Mouse (Mus musculus) small intestine, adult 2 months (tissue): ENCODE measurements around the gene Dennd2d. TPM values are rescaled to one million over a fixed set of nuclear protein-coding genes. Genes with fewer than 3 reads are reported as not detected.

Experiments
- H3K27ac ChIP-seq: fragments of 200-500 bp; 2 replicates; pipeline ENCODE4 v1.5.1; 2012; ENCODE audit warnings: low read depth, low read length, control low read depth, inconsistent platforms; ENCODE audit not compliant: insufficient read depth
- H3K27me3 ChIP-seq: fragments of 200-500 bp; 2 replicates; pipeline ENCODE4 v1.6.1; 2012; ENCODE audit warnings: mild to moderate bottlenecking, moderate library complexity, low read length, inconsistent platforms; ENCODE audit not compliant: control insufficient read depth, insufficient read depth
- H3K36me3 ChIP-seq: fragments of 200-500 bp; 2 replicates; pipeline ENCODE4 v1.6.1; 2012; ENCODE audit warnings: mild to moderate bottlenecking, low read length, control low read depth, inconsistent platforms; ENCODE audit not compliant: control insufficient read depth, insufficient read depth
- H3K4me1 ChIP-seq: fragments of 200-500 bp; 2 replicates; pipeline ENCODE4 v1.6.1; 2012; ENCODE audit warnings: low read length, inconsistent platforms, mixed read lengths; ENCODE audit not compliant: control insufficient read depth, insufficient read depth, insufficient read length
- H3K4me3 ChIP-seq: fragments of 200-500 bp; 2 replicates; pipeline ENCODE4 v1.5.1; 2012; ENCODE audit warnings: low read depth, mild to moderate bottlenecking, control low read depth, inconsistent platforms, low read length, moderate library complexity
- CTCF ChIP-seq: fragments of 200-500 bp; IDR thresholded peaks from 2 replicates; pipeline ENCODE4 v1.5.1; 2012; ENCODE audit warnings: low read depth, mild to moderate bottlenecking, control low read depth, inconsistent platforms, low read length, moderate library complexity, mixed read lengths; ENCODE audit not compliant: insufficient replicate concordance, insufficient read length; ENCODE audit errors: extremely low read depth
- POLR2A ChIP-seq: fragments of 200-500 bp; IDR thresholded peaks from 2 replicates; pipeline ENCODE4 v1.6.1; 2012; ENCODE audit warnings: low read depth, mild to moderate bottlenecking, control low read depth, inconsistent platforms, low read length, moderate library complexity
- WGBS: fragments of 180-500 bp; shearing (Covaris S2); methylation state at CpG from one replicate; pipeline ENCODE4 v1.1.7; 2018; 5-methylcytosine and 5-hydroxymethylcytosine counted together
- polyA plus RNA-seq: library from polyadenylated mRNA; depleted of rRNA; stranded (reverse); fragments of >200 nt; gene quantifications from 2 replicates; pipeline ENCODE4 v1.2.3, GENCODE M21; 2012; rRNA removed

Dennd2d gene
- polyA plus RNA-seq, 1 experiment, result 16.7 TPM

DNA sequence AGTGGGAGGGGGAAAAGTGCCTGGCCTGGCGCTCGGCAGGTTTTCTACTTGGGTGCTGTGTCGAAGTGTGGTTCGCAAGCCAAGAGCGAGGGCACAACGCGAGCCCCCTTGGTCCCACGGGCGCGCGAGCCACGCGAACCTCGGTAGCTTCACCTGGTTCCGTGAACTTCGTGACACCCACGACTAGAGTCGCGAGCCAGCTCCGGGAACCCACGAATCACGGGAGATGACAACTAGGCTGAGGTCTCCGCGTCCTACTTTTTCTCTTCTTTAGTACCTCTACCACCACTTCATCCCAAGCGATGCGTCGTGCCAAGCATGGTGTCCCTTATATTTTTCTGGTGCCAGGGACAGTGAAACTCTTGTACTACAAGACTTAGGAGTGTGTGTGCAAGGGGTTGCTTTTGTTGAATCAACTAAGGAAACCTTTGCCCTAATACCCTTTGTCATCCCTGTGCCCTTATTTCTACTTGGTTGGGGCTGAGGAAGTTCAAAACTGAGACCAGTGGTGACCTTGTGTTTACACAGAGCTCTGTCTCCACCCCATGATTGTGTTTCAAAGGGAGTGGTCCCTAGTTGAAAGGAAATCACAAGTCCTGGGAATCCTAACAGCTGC, 65.8 kb downstream of the Dennd2d start:
- Histone ChIP-seq H3K27me3 (no peaks in the 10 kb centered on the region), H3K4me1 (peaks cover 3% of the 10 kb centered on the region; the same call in 1 of the 2 replicates), H3K27ac (peak overlapping the region; percentile 91), H3K36me3 (0 out of 2 replicates have a peak, but pooled peaks cover 2% of the 10 kb centered on the region), H3K4me3 (peak overlapping the region; percentile 93)
- no peak for TF ChIP-seq POLR2A
- no peak for TF ChIP-seq CTCF
- WGBS, result under 1% methylated on average over 27 of the region's 27 CpGs

DNA sequence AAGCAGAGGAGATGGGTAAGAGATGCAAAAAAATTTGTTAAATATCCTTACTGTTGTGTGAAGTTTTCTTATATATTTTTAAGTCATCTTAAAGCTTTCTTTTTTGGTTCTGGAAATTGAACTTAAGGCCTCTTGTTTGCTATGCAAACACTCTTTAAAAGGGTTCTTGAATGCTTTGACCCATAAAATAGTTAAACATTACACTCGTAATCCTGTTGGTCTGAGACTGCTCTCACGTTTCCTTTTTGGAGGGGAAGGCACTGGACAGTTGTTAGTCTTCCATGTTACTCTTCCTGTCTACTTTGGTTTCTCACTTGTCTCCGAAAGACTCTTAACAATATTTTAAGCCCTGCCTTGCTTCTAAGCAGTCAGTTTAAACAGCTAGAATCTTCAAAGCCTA, 66.8 kb downstream of the Dennd2d start:
- Histone ChIP-seq H3K4me3 (no peak overlapping the region), H3K27me3 (no peaks in the 10 kb centered on the region), H3K4me1 (peaks cover 2% of the 10 kb centered on the region; the same call in 1 of the 2 replicates), H3K36me3 (peaks cover 5% of the 10 kb centered on the region; the same call in 1 of the 2 replicates), H3K27ac (no peak overlapping the region)
- TF ChIP-seq CTCF (no peak), POLR2A (no peak)
- WGBS, result 7% methylated on average over 3 of the region's 3 CpGs

Other genes starting within 250 kb of the Dennd2d start
- gene Chil6, start 76.2 kb upstream of the Dennd2d start, polyA plus RNA-seq, result not detected in 2 replicates
- 12.9 and 21.5 TPM in 2 replicates for gene Dram2, start 65.4 kb downstream of the Dennd2d start, polyA plus RNA-seq
- gene Cept1, start 65.4 kb downstream of the Dennd2d start, polyA plus RNA-seq, result 3.9 and 13.2 TPM in 2 replicates
- 0.15 and 0.42 TPM in 2 replicates for gene Lrif1, start 202.6 kb downstream of the Dennd2d start, polyA plus RNA-seq